Mouse (Mus musculus) embryonic facial prominence, embryonic 14.5 days (tissue): ENCODE results near the gene Olfr1392. TPM values are rescaled to one million over a fixed set of nuclear protein-coding genes. Genes with fewer than 3 reads are reported as not detected.

Source experiments
- ATAC-seq: fragments of 200-750 bp; cut with Nextera tagmentation; 2 replicates; pipeline ENCODE4 v1.8.0; 2017; ENCODE audit warnings: low read depth, moderate number of reproducible peaks, moderate TSS enrichment
- DNase-seq: peaks from one replicate; pipeline ENCODE4 v3.0.0-alpha.2; 2015; ENCODE audit warnings: low spot score
- H3K27ac ChIP-seq: fragments of 300-500 bp; sonication (generic); replicated peaks from 2 replicates; pipeline ENCODE4 v1.5.1; 2014; ENCODE audit warnings: low read depth, mild to moderate bottlenecking, low read length, moderate library complexity
- H3K27me3 ChIP-seq: fragments of 300-500 bp; sonication (generic); replicated peaks from 2 replicates; pipeline ENCODE4 v1.6.1; 2014; ENCODE audit warnings: low read length; ENCODE audit not compliant: control insufficient read depth, insufficient read depth
- H3K36me3 ChIP-seq: fragments of 300-500 bp; sonication (generic); 2 replicates; pipeline ENCODE4 v1.6.1; 2014; ENCODE audit warnings: low read length, mixed read lengths; ENCODE audit not compliant: control insufficient read depth, insufficient read depth
- H3K4me1 ChIP-seq: fragments of 300-500 bp; sonication (generic); 2 replicates; pipeline ENCODE4 v1.6.1; 2014; ENCODE audit warnings: antibody characterized with exemption, low read length; ENCODE audit not compliant: control insufficient read depth, insufficient read depth
- H3K4me2 ChIP-seq: fragments of 300-500 bp; sonication (generic); 2 replicates; pipeline ENCODE4 v1.6.1; 2014; ENCODE audit warnings: low read depth, mild to moderate bottlenecking, low read length, moderate library complexity, mixed read lengths
- H3K4me3 ChIP-seq: fragments of 300-500 bp; sonication (generic); 2 replicates; pipeline ENCODE4 v1.5.1; 2014; ENCODE audit warnings: low read depth, mild to moderate bottlenecking, low read length
- H3K9ac ChIP-seq: fragments of 300-500 bp; sonication (generic); 2 replicates; pipeline ENCODE4 v1.6.1; 2014; ENCODE audit warnings: low read depth, mild to moderate bottlenecking, low read length, moderate library complexity, mixed read lengths
- H3K9me3 ChIP-seq: fragments of 300-500 bp; sonication (generic); 2 replicates; pipeline ENCODE4 v1.6.1; 2016; ENCODE audit warnings: low read length; ENCODE audit not compliant: control insufficient read depth
- whole genome bisulfite sequencing: fragments of 180-500 bp; shearing (Covaris S2); extraction: QIAGEN DNeasy Blood & Tissue Kit; methylation state at CpG from one replicate; pipeline ENCODE4 v1.1.7; 2014; 5-methylcytosine and 5-hydroxymethylcytosine counted together
- polyA plus RNA-seq: library from polyadenylated mRNA; unstranded; fragments of >200 nt; fragmentation: Nextera tagmentation; extraction: Ambion mirVana; gene quantifications from 2 replicates; pipeline ENCODE4 v1.2.1, GENCODE M21; 2014

The Olfr1392 gene
- polyA plus RNA-seq, 1 experiment from 2014 or later, result 0.07 TPM

DNA sequence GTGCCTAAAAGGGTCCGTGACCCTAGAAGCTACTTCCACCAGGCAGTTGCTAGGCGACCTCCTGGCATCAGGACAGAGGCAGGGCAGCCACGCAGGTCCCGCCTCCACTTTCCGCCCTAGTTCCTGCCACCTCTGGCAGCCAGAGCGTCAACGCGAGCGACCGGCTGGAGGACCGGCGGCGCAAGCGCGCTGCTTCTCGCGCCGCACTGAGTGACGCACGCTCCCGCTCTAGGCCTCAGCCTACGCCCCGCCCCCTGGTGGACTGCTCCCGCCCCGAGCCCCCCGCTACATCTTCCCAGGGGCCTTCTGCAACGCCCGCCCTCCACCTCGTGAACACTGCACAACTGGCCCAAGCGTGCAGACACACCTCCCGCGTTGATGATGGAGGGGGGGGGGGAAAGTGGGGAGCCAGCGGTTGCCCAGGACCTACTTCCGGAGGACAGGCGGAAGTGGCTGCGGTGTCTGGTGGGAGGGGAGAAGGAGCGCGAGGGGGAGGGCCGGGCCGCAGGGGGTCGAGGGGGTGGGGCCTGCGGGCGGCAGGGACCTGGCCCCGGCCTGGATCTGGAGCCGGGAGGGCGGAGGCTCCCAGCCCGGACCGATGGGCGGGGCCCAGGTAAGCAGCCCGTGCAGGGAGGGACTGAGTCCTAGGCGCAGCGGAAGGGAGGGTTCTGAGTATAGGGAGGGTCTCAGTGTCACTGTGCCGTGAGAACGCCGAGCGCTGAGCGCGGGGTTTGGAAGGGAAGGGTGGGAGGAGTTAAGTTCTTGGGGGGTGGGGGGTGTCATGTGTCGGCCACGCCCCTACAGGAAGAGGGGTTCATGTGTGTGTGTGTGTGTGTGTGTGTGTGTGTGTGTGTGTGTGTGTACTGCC, 41.1 kb upstream of the Olfr1392 start, which contains the start of gene Mgat1:
Mgat1 (plus strand) TSS at position 465 of the 868 bp plus-strand sequence.
- Histone ChIP-seq H3K27me3 (no peaks in the 10 kb centered on the region), H3K27ac (peak within 1 kb of the TSS; percentile 94), H3K9me3 (no peaks in the 10 kb centered on the region), H3K4me3 (peak within 1 kb of the TSS; percentile 47), H3K9ac (peak within 1 kb of the TSS; percentile 69), H3K4me1 (peaks cover 27% of the 10 kb centered on the region), H3K36me3 (no peaks in the 10 kb centered on the region), H3K4me2 (peak within 1 kb of the TSS; percentile 58)
- peak; percentile 98 for DNase-seq
- 0% methylated on average over 47 of the region's 60 CpGs for WGBS
- peak; percentile 94 for ATAC-seq

DNA sequence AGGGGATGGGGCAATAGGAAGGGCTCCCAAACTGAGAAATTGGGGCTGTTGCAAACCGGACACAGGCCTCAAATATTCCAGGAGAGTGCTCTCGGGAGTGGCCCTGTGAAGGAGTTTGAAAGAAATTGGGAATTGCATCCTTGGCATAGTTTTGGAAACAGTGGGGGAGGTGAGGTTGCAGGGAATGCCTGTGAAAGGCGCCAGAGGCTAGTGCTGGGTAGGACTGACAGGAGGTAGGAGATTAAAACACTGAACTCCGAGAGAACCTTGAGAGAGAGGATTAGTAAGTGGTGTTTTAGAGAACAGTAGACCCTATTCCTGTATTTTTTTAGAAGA, 40.5 kb upstream of the Olfr1392 start:
- ATAC-seq (no peak), DNase-seq (no peak)
- Histone ChIP-seq H3K27ac (peak overlapping the region; percentile 94), H3K9me3 (no peaks in the 10 kb centered on the region), H3K9ac (peak overlapping the region; percentile 69), H3K4me1 (peaks cover 33% of the 10 kb centered on the region), H3K27me3 (no peaks in the 10 kb centered on the region), H3K4me2 (peak overlapping the region; percentile 58), H3K36me3 (no peaks in the 10 kb centered on the region), H3K4me3 (peak overlapping the region; percentile 47)
- 0% methylated on average over 4 of the region's 4 CpGs for WGBS

DNA sequence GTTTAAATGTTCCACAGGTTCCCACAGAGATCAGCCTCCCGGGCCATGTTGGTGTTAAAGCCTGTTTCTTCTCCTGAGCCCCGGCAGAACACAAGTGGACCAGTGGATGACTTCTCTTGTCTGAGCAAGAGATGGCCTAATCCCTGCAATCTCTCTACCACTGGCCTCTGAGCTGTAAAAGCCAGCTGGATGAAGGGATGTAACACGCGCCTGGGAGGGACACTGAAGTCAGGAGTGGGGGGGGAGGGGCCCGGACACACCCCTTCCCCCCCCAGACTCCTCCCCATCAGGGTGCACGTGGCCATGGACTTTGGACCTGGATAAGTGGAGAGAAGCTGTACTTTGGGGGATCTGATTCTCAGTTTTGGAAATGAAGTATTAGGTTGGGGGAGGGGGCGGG, 39.9 kb upstream of the Olfr1392 start:
- ATAC-seq (no peak), DNase-seq (no peak)
- peak overlapping the region; percentile 58 for H3K4me2 ChIP-seq
- no peaks in the 10 kb centered on the region for H3K27me3 ChIP-seq
- peak overlapping the region; percentile 27 for H3K9ac ChIP-seq
- H3K9me3 ChIP-seq, result no peaks in the 10 kb centered on the region
- no peaks in the 10 kb centered on the region for H3K36me3 ChIP-seq
- H3K27ac ChIP-seq, result peak overlapping the region; percentile 94
- peaks cover 37% of the 10 kb centered on the region for H3K4me1 ChIP-seq
- peak overlapping the region; percentile 47 for H3K4me3 ChIP-seq
- WGBS, result 21% methylated on average over 7 of the region's 7 CpGs

DNA sequence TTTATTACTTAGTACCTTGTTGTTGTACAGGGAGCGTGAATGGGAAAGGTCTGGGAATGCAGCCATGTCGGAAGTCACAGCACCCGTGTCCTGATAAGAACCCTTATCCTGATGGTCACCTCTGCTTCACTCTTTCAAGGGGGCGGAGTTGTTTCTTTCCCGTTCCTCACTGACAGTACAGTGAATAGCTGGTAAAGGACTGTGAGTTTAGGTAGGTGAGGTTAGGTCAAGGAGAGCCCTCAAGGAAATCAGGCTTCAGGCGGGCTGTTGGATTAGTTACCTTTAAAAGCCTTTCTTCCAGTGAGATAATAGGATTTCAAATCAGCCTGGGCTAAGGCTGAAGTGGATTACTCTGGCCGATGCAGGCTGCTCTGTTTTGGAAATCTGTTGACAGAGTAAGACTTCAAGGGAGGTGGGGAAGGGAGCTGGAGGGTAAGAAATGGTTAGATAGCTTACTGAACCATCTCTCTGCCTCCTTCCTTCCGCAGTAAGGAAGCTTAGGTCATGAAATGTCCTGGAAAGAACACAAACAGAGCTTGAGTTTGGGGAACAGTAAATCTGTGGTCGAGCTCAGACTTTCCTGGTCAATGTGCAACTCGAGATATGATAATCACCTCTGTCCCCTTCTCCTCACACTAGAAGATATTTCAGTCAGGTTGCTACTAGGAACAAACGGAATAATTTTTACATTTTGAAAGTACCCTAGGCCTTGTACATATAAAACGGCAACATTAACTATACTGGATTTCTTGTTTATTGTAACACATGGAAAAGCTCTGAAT, 39.3 kb upstream of the Olfr1392 start:
- ATAC-seq, result no peak
- Histone ChIP-seq H3K4me2 (peak overlapping the region; percentile 58), H3K36me3 (no peaks in the 10 kb centered on the region), H3K4me3 (peak overlapping the region; percentile 47), H3K27ac (peak overlapping the region; percentile 94), H3K9ac (peak overlapping the region; percentile 27; the same call in 1 of the 2 replicates), H3K27me3 (no peaks in the 10 kb centered on the region), H3K9me3 (no peaks in the 10 kb centered on the region), H3K4me1 (peaks cover 37% of the 10 kb centered on the region)
- WGBS, result 24% methylated on average over 12 of the region's 12 CpGs
- DNase-seq, result no peak

DNA sequence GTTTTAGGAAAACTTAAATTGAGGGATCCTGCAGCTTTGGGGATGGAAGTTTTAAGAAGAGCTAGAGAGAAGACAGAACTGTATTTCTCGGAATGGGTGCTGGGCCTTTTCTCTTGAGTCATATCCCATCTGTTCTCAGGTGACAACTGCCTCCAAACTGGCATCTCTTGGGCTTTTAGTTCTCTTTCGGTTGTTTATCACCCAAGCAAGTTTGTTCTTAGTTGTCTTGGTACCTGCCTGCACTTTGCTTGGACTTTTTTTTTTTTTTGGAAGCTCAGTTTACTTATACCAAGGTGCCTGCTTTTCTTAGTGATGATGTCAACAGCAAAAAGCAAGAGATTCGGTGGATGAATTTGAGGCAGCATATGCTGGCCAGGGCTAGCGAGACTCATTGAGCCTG, 38.6 kb upstream of the Olfr1392 start:
- H3K36me3 ChIP-seq, result no peaks in the 10 kb centered on the region
- no peak for ATAC-seq
- H3K9ac ChIP-seq, result no peak overlapping the region
- no peaks in the 10 kb centered on the region for H3K9me3 ChIP-seq
- 79% methylated on average over 4 of the region's 4 CpGs for WGBS
- no peak for DNase-seq
- no peaks in the 10 kb centered on the region for H3K27me3 ChIP-seq
- peak overlapping the region; percentile 58; the same call in 1 of the 2 replicates for H3K4me2 ChIP-seq
- no peak overlapping the region for H3K27ac ChIP-seq
- no peak overlapping the region for H3K4me3 ChIP-seq
- peaks cover 43% of the 10 kb centered on the region for H3K4me1 ChIP-seq

DNA sequence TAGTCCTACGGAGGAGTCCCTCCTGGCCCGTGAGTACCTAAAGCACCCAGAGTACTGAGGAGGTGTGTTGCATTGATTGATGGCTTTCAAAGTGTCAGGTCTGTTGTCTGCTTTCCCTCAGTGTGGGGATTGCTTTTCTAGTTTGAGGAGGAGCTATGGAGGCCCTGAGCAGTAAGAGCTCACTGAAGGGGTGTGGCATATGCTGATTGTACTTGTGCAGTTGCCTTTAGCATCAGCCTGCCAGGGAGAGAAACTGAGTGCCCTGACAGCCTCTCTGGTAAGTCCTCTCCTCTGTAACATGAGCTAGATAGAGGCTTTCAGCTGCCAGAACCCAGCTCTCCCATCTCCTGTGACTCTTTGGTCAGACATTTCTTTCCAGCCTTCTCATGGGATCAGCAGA, 37.8 kb upstream of the Olfr1392 start:
- Histone ChIP-seq H3K4me3 (no peak overlapping the region), H3K27me3 (no peaks in the 10 kb centered on the region), H3K4me2 (no peak overlapping the region), H3K4me1 (peaks cover 49% of the 10 kb centered on the region), H3K9ac (peak overlapping the region; percentile 42), H3K9me3 (no peaks in the 10 kb centered on the region), H3K36me3 (0 out of 2 replicates have a peak, but pooled peaks cover 5% of the 10 kb centered on the region), H3K27ac (no peak overlapping the region)
- no peak for ATAC-seq
- 75% methylated on average over 2 of the region's 2 CpGs for WGBS
- no peak for DNase-seq

DNA sequence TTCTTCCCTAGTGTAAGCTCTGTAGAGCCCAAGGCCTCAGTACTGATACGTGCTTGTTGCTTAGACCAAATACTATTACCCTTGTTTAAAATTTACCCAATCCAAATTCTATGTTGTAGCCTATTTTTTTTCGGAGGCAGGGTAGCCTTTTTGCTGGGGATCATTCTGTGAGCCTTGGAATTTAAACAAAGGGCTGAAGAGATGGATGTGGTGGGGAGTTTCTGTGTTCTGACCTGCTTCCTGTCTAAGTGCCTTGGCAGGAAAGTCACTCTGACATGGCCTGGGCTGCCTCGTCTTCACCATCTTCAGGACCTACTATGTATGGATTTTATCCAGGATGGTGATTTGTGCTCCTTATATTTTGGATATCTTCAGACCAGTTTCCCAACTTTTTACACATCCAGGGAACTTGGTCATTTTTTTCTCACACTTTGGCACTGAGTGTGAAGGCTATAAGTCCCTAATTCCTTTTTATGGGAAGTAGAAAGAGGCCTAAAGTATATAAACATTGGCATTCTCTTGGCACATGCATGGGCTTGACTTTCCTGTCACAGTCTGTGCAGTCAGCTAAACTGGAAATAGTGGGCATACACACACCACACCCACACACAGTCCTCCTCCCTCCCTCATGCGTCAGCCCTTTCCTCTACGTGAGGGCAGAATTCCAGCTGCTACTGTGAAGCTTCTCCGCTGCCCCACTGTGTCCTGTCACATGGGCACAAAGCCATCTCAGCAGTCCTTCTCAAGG, 36.7 kb upstream of the Olfr1392 start:
- Histone ChIP-seq H3K27me3 (no peaks in the 10 kb centered on the region), H3K4me2 (no peak overlapping the region), H3K4me3 (no peak overlapping the region), H3K36me3 (peaks cover 14% of the 10 kb centered on the region), H3K4me1 (peaks cover 49% of the 10 kb centered on the region), H3K9ac (no peak overlapping the region), H3K27ac (peak overlapping the region; percentile 92), H3K9me3 (no peaks in the 10 kb centered on the region)
- ATAC-seq (no peak), DNase-seq (peak; percentile 48)
- 59% methylated on average over 6 of the region's 6 CpGs for WGBS

DNA sequence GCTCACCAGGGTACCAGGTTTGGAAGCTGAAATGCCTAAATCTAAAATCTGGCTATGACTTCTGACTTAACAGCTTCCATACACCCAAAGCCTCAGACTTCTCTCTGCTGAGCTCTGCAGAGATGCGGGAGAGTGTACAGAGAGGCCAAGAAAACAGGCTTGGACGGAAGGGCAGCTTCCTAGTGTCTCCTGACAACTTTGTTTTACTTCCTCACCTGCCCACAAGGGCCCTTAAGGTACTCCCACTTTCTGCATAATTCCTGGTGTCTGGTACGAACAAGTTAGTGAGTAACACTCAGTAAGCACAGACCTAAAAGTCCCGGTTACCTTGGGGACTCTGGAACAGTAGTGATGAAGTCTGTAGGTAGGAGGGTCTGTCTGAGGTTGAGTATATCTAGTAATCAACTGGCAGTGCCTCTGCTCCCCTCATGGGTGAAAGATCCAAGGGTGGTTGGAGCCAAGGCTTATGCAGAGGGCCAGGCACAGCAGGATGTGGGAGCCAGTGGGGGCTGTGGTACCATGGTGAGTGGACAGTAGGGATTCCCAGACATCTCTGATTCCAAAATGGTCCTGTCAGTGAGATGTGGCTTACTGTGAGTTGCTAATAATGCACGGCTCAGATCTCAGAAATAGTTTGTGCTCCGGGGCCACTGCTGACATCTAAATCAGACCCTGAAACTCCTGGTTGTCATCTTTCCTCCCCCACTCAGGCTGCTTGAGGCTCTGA, 35.9 kb upstream of the Olfr1392 start:
- Histone ChIP-seq H3K27me3 (no peaks in the 10 kb centered on the region), H3K36me3 (peaks cover 22% of the 10 kb centered on the region), H3K4me2 (peak overlapping the region; percentile 74; the same call in 1 of the 2 replicates), H3K9ac (no peak overlapping the region), H3K27ac (peak overlapping the region; percentile 92), H3K4me1 (peaks cover 49% of the 10 kb centered on the region), H3K4me3 (no peak overlapping the region), H3K9me3 (no peaks in the 10 kb centered on the region)
- ATAC-seq, result no peak
- DNase-seq, result no peak
- 71% methylated on average over 6 of the region's 6 CpGs for WGBS
